Mouse (Mus musculus): Measurements from ENCODE around the gene Adgrl3.

The Adgrl3 gene

DNA sequence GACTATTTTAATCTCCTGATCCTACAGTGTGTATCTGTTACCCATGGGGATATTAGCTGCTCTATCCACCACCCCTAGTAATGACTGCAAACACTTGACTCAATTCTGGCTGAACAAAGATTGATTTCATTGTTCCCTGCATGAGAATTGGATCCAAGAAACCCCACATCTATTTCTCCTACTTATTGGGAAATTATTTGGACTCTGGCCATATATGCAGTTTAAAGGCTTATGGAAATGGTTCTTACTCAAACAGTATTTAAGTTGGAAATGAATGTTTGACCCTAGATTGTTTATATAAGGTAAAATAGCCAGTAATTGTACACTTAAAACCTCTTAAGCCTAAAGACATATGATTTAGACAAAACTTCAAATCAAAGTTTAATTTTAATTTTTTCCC is 207.3 kb downstream of the Adgrl3 start:
- DNase-seq (ENCODE audit: low read depth, low spot score): no peak

DNA sequence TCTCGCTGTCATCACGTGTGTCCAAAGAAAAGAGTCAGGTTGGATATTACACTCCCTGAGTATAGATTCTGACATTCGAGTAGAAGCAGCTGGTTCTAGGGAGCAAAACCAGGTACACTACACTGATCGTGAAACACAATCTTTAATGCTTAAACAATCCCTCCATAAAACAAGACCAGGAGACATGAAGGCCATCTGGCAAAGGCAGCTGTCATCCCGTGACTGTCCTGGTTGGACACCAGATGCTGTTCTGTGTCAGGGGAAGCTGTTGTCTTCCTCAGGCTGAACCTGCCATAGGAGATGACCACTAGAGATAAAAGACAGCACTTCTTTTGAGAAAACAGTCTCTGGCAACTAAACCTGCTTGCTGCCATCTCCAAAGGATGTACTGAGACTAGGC is 228.8 kb downstream of the Adgrl3 start:
- no peak for DNase-seq (ENCODE audit: low read depth, low spot score)

DNA sequence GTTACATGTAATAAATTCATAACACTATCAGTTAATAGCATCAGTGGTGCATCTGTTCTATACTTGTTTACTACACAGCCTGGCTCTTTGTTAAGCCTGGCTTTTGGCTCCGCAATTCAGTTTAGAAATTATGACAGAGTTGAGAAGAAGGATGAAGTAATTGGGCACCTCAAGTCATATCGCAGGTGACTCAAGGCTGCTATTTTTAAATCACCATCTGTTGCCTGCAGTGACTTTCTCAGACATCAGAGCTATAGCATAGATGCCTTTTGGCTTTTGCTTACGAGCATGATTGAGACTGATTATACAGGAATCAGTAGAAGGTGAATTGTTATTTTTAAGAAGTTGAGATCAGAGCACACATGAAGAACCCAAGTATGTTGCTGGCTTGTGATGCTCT is 236.2 kb downstream of the Adgrl3 start:
- no peak for DNase-seq (ENCODE audit: low read depth, low spot score)

DNA sequence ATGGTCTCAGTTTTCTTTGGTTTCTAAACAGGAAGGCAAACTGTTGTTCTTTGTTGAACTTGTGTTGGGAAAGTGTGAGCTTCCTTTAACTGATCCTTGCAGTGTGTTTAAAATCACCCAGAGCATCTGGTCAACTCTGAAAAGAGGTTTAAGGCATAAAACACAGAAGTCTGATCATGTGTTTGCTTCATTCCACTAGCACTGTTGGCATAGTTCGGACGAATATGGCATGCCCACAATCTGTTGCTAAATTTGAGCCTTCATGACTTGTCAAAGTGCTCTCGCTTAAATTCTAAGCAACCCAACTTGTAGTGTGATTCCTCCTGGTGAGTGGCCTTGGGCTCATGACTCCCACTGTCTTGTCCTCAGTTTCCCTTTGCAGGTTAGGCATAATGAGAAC is 249.8 kb downstream of the Adgrl3 start:
- no peak for DNase-seq (ENCODE audit: low read depth, low spot score)

DNA sequence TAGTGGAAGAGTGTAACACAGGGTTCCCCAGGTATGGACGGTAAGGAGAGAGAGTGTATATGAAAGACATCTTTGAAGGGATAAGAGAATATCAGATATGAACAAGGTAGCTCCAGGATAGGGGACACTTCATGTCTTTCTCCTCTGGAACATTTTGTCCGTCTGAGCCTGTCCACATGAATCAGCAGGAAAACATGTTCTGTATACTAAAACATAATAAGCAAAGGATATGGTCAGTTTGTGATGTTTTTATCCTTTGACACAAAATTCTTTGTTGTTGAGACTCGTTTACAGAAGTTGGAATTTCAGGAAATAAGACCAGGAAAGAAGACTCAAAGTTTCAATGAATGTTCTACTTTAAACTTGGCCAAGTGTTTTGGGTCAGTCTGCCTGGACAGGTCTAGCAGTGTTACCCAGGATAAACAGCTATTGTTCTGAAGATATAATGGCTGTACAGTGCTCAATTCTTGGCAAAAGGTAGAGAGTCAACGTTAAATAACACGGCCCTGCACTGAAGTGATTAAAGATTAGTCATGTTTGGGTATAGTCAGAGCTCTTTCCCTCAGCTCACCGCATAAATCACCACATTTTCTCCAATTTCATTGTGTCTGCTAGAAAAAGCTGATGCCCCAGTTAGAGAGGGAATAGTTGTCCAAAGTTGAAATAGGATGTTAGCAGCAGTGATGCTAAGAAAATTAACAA is 255.6 kb downstream of the Adgrl3 start:
- DNase-seq (ENCODE audit: low read depth, low spot score): no peak

DNA sequence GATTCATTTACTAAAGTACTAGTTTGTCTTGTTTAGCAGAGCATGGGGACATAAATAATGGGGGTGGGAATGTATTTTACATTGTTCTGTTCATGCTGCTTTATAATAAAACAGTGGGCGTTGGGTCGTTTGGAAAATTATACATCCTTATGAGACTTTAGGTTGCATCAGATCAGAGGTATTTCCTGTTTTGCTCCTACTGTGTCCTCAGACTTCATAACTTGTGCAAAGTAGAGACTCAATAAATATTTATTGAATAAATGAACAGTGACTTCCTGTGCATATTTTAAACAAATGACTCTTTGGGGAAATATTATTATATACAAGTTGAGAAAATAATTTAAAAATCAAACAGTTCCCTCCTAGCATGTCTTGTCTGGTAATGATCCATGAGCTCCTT is 259.3 kb downstream of the Adgrl3 start:
- DNase-seq (ENCODE audit: low read depth, low spot score): no peak

DNA sequence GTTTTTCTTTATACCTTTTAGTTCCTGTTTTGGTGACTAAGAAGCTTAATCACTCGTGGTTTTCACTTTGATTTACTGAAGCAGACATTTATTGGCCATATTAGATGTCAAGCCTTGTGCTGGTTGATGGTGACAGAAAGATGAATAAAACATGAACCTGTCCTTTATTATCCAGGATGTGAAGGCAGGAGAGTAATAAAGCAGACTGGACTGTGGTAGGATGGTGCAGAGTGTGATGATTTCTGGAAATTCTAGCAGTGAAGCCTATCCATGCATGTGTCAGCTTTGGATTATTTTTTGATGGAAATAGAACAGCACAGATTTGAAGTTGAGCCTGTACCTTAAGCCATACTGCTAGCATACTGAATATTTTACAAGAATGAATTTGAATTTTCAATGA is 265.7 kb downstream of the Adgrl3 start:
- no peak for DNase-seq (ENCODE audit: low read depth, low spot score)

DNA sequence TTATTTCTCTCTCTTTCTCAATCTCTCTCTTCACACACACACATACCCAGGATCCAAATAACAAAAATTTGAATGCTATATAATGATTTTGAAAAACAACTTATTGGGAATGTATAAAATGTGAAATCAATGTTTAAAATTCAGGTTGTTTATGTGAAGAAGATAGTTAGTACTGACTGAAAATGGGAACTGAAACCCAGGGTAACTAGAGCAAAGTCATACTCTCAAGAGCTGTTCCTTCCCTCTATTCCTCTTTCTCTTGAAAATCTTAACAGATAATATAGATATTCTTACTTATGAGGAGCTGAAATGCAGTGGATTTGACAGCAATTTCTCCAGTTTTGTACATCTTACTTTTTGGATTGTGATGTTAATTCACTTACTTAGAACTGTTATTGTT is 281.9 kb downstream of the Adgrl3 start:
- no peak for DNase-seq (ENCODE audit: low read depth, low spot score)

DNA sequence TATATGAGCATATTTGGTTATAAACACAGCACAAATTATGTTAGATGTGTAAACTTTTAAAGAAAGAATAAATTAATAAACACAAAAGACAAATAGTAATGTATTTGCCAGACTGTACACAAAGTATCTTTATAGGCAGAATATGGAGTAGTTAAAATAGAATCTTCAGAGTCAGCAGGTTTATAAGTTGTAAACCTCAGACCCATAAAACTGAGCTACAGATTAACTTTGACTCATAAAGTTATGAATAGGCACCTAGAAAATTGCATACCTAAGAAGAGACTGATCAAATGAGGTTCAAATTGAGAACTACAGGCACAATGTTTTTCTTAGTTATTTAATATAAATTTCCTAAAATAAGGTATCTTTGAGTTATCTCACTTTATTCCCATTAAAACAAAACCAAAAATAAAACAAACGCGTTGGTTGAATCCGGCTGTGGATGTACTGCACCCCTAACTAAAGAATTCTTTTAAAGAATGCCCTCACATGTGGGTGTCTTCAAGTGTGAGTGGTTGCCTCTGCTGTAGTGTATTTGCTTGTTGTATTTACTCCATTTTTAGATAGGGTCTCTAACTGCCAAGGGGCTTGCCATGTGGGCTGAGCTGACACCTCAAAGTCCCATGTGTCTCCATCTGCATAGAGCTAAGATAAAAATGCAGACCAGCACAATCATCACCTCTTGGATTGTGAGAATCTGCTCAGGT is 297.6 kb downstream of the Adgrl3 start:
- DNase-seq (ENCODE audit: low read depth, low spot score): no peak

DNA sequence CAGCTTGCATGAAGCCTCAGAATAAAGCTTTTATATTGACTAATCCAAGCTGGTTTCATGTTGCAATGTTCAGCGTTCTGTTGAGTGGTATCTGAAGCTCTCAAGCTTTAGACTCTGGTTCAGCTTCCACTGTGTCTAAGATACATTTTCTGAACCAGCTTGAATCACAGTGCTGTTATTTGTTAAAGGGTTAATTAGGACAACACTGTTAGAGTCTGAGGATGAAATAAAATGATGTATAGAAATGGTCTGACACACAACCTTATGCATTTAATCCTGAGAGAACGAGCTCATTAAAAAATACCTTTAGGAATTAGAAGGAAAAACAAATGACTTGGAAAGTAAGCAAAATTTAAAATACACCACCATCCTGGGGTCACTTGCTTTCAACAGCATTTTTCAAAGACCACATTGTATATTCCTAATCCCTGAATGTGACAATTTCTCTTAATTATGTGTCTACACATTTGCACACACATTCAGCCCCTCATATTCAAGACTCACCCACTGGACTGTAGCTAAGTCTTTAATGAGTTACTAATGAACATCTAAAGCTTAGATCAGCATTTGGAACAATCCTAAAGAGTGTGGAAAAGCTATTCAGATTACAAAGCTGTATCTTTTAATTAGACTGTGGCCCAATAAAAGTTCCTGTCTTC is 301.5 kb downstream of the Adgrl3 start:
- no peak for DNase-seq (ENCODE audit: low read depth, low spot score)

DNA sequence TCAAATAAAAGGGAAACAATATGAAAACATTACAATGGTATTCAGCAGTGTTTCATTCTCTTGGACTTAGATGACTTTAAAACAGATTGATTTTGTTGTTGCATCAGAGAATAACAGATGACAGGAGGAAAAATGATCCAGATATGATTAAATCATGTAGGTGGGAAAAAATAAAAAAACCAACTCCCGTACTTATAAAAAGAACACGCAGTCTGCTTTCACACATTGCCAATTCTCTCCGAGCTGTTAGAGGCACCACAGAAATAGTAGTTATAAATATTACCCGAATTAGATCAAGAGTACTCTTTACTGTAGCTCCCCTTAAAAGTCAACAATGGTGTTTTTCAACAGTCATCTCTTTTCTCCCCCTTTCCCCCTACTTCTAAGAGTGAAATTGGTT is 302.1 kb downstream of the Adgrl3 start:
- no peak for DNase-seq (ENCODE audit: low read depth, low spot score)

DNA sequence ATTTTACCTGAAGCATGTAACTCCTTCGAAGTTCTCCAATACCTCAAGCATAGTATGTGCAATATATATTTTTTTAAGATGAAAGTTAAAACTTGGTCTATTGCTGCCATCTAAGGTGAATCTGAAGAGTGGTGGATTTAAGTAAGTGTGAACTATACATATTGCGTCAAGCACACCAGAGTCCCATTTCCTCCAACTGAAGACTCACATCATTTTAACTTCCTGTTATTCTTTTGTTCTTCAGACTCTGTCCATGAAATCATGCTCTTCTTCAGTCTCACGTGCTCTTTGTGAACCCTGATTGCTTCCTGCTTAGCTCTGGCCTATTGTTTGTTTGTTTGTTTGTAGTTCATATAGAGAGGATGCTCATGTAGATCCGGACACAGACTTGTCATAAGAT is 307.0 kb downstream of the Adgrl3 start:
- no peak for DNase-seq (ENCODE audit: low read depth, low spot score)

DNA sequence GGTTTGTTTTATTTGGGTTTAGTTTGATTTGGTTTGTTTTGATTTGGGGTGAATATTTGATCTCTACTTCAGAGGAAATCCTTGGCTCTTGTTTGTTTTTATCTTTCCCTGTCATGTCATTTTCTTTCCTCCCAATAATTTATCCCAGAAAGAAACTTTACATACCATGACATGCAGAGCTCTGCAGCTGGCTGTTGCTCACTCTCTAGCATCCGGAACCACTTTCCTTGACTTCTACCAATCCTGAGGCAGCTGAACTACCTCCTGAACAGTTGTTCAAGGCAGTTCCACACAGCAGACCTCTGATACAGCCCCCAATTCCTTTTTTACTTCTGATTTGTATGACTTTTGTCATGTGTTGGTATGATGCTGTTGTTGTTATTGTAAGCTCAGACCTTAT is 307.5 kb downstream of the Adgrl3 start:
- DNase-seq (ENCODE audit: low read depth, low spot score): no peak

DNA sequence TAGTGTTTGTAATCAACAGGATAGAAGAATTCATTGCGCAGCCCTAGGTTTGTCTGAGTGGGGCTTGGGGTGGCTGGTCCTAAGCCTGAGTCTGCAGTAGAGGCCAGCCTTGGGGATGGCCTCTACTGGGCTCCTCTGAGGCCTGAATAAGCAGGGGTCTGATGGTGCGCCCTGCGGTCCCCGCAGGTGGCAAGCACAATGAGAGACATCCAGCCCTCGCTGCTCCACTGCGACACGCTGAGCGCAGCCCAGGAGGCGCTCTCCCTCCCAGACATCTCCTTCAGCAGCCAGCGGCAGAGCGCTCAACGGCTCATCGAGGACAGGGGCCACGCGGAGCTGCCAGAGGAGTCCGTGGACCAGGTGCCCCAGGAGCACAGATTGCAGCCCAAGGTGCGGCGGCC is 309.6 kb downstream of the Adgrl3 start:
- DNase-seq (ENCODE audit: low read depth, low spot score): no peak

DNA sequence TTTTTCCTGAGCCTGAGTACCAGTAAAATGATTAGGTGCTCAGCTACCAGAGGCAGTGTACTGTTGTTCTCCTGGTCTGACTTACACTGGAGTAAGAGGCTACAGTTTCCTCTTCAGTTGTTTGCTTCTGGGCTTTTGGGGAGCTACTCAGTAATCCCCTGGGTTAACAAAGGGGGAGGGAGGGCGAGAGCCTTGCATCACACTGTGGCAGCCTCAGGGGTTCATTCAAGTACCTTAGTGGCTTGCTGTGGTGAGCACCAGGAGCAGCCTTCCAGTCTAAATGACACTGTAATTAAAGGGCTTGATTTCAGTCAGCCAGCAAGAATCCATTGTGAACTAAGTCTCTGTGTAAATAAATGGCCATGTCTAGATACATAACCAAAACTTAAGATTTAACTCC is 324.4 kb downstream of the Adgrl3 start:
- DNase-seq (ENCODE audit: low read depth, low spot score): no peak

DNA sequence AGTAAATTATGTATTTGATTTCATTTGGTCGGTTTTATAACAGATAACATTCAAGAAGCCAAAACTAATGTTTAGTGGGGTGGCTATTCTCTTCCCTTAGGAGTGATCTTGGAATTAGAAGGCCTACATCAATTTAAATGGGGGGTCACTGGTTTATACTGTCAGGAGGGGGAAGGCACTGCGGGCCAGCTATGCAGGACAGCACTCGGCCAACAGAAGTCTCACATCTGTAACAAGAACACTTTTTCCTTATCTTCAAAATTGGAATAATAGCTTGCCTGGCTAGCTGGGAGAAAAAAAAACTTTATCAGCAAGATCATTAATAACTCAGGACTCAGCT is 325.1 kb downstream of the Adgrl3 start:
- no peak for DNase-seq (ENCODE audit: low read depth, low spot score)

DNA sequence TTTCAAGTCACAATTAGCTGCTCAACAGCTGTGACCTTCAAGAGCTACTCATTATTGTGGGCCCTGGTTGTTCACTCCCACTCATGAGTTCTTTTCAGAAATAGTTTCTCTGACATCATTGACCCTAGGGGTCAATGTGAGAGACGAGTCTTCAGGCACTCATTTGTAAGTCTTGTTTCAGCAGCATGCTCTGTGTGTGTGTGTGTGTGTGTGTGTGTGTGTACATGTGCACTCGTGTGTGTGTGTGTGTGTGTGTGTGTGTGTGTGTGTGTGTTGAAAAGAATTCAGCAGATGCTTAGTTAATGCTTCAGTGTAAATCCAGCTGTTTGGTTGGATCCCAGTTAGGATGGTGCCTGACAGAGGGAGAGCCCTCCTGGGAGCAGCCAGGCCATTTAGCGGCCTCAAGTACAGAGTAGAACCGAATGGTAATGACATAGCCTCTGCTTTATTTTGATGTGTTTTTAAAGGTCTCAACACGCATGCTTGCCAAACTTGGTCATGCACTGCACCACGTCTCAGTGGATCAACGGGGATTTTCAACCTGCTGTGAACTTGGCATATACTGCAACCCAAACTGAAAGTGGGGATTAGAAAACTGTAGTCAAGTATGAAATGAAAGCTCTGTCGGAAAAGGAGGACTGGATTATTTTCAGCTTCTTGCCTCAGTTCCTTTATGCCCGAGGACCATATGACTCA is 325.6 kb downstream of the Adgrl3 start:
- no peak for DNase-seq (ENCODE audit: low read depth, low spot score)

DNA sequence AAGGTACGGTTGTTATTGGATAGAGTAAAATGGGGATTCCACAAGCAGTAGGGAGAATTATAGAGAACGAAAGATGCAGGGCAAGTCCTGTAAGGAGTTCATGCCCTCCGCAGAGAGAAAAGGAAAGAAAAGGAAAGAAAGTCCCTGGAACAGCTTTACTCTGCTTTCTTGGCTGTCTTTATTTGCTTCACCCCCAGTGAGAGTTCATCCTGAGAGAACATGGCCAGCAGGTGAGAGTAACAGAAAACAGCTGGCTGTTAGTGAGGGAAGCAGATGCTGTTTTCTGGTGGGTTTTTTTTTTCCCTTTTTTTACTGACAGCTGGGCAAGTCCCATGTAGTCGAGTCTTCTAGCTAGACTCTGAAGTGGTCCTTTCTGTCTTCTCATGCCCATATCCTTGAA is 327.6 kb downstream of the Adgrl3 start:
- DNase-seq (ENCODE audit: low read depth, low spot score): no peak

DNA sequence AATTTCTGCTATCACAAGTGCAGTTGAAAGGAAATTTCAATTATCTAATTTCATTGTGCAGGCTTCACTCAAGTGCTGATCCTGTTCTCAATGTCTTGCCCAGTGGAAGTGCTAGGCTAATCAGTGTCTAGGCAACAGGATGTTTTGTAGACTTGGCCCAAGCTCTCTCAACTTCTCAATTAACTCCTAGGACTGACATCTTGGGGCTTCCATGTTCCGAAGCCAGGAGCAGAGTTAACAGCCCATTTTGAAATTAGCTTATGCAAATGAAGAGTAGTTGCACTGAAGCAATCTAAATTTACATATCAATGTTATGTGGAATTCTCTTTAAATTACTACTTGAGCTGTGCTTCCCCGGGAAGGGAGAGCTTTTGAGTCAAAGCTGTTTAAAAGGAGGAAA is 339.6 kb downstream of the Adgrl3 start:
- no peak for DNase-seq (ENCODE audit: low read depth, low spot score)

DNA sequence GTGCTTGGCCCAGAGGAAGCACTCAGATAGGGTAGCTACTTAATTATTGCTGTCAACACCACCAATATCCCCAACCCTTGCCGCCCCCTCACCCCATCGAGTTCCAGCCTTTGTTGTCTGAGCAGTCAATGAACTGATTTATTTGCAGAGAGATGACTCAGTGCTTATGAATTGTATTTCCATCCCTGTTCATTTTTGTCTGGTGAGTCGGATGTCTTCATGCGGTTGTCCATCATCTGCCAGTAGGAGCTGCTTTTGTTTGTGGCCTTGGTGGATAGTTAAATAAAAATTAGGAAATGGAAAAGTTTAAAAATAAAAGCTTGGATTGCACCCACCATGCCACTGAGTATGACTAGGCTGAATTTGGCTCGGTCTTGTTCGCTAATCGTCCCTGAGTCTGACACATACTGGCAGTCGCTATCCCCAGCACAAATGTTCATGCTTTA is 344.3 kb downstream of the Adgrl3 start:
- DNase-seq (ENCODE audit: low read depth, low spot score): no peak

DNA sequence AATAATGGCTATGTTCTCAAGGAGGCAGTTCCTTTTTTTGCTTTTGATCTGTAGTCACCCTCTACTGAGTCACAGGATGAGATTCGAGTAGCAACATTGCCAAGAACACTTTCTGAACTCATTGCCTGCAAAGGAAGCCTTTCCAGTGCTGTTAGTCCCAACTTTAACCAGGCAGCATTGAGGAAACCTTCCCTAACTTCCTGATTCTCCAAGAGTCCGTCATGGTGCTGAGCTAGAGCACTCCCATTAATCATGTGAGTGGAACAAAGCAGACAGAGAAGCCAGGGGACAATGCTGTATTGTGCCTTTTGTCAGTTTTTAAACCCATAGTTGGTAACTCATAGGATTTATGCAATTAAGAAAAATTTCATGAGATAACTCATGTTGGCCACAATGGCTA is 345.3 kb downstream of the Adgrl3 start:
- DNase-seq (ENCODE audit: low read depth, low spot score): no peak

DNA sequence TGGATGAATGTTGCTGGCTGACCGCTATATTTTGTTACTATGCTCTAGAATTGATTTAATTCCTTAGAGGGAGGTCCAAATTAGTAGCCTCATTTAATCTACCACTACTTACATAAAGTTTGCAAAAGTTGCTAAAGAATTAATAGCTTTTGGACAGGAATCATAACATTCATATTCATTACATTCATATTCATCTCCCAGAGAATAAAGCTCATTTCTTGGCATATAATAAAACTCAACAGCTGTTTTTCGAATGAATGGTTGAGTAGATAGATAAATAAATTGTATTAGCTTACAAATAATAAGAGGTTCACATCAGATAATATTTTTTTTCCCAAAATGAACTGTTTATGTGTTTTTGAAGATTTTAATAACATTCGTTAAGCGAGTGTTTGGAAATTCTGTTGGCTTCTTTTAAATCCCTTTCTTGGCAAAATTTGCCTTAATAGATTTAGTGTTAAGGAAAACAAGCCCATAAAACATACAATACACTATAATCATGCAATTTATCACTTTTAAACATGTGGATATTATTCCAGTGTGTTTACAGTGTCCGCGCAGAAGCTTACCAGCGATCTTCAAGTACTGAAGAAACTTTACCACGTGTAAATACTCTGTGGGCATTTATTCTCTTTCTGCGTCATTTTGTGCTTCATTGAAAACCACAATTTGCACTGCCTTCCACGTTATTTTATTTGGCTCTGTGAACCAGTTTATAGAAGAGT is 350.4 kb downstream of the Adgrl3 start:
- no peak for DNase-seq (ENCODE audit: low read depth, low spot score)

All from CD4-positive, CD25-positive, alpha-beta regulatory T cell, adult 2 months (primary cell).